Comparison of ENCODE assay signal across 9 mouse cellular contexts in genomic region chr9:122244080-122244799, GRCm38 (mm10). TPM values are rescaled to one million over a fixed set of nuclear protein-coding genes. Genes with fewer than 3 reads are reported as not detected.
DNase-seq lines count a peak whose midpoint lies in the region; ATAC-seq and TF ChIP-seq lines count a peak whose summit lies in the region.
"Had no signal": no experiment of that assay in that cellular context is flagged by ENCODE, and none has a peak within 500 bp of the region (broad histone marks: within the 10 kb centered on the region; RNA-seq: fewer than 3 reads in every experiment).

No protein-coding gene starts in this region.

- H3K9ac ChIP-seq in hindbrain, embryonic 11.5 days (ENCODE audit: low read depth, low read length): no peak overlapping the region
- H3K9ac ChIP-seq in hindbrain, embryonic 13.5 days: no peak overlapping the region
- H3K9ac ChIP-seq in forebrain, postnatal 0 days: no peak overlapping the region
- H3K9ac ChIP-seq: limb, embryonic 13.5 days had no signal

- TF ChIP-seq CTCF in forebrain, postnatal 0 days (IDR thresholded peaks at IDR 0.05; ENCODE audit: low read depth): peak; percentile 87
- TF ChIP-seq CTCF in thymus, adult 2 months (IDR thresholded peaks at IDR 0.05; ENCODE audit: borderline replicate concordance, control insufficient read depth, extremely low read depth, insufficient read depth, low read length, poor library complexity): no peak

- H3K4me3 ChIP-seq in hindbrain, embryonic 11.5 days (ENCODE audit: low read depth, low read length): no peak overlapping the region
- no peak overlapping the region for H3K4me3 ChIP-seq in hindbrain, embryonic 13.5 days
- H3K4me3 ChIP-seq in forebrain, postnatal 0 days (ENCODE audit: low read depth, low read length): no peak overlapping the region
- no peak overlapping the region for H3K4me3 ChIP-seq in thymus, adult 2 months (ENCODE audit: control insufficient read depth, insufficient read depth, low read length)
- H3K4me3 ChIP-seq: limb, embryonic 13.5 days had no signal

- 32% methylated on average over 4 of the region's 4 CpGs for WGBS in hindbrain, embryonic 11.5 days
- 35% methylated on average over 4 of the region's 4 CpGs for WGBS in hindbrain, embryonic 13.5 days
- 20% methylated on average over 4 of the region's 4 CpGs for WGBS in forebrain, postnatal 0 days
- 29% methylated on average over 4 of the region's 4 CpGs for WGBS in thymus, adult 2 months

- no peak overlapping the region for H3K4me2 ChIP-seq in hindbrain, embryonic 11.5 days (replicated peaks; ENCODE audit: low read depth, low read length)
- H3K4me2 ChIP-seq in hindbrain, embryonic 13.5 days: no peak overlapping the region
- H3K4me2 ChIP-seq in forebrain, postnatal 0 days (ENCODE audit: low read depth): no peak overlapping the region
- H3K4me2 ChIP-seq: limb, embryonic 13.5 days had no signal

- no peaks in the 10 kb centered on the region for H3K9me3 ChIP-seq in hindbrain, embryonic 11.5 days (ENCODE audit: control insufficient read depth, low read length)
- no peaks in the 10 kb centered on the region for H3K9me3 ChIP-seq in hindbrain, embryonic 13.5 days
- H3K9me3 ChIP-seq in forebrain, postnatal 0 days (ENCODE audit: low read length): no peaks in the 10 kb centered on the region
- H3K9me3 ChIP-seq: limb, embryonic 13.5 days had no signal

- no peaks in the 10 kb centered on the region; the same call in 1 of the 2 replicates for H3K27me3 ChIP-seq in hindbrain, embryonic 11.5 days (ENCODE audit: control insufficient read depth, insufficient read depth, low read length)
- 0 out of 2 replicates have a peak, but pooled peaks cover 5% of the 10 kb centered on the region for H3K27me3 ChIP-seq in hindbrain, embryonic 13.5 days
- H3K27me3 ChIP-seq in forebrain, postnatal 0 days (ENCODE audit: insufficient read depth, low read length): no peaks in the 10 kb centered on the region
- H3K27me3 ChIP-seq in thymus, adult 2 months (ENCODE audit: control insufficient read depth, insufficient read depth, low read length): no peaks in the 10 kb centered on the region

- no peaks in the 10 kb centered on the region for H3K4me1 ChIP-seq in hindbrain, embryonic 11.5 days (replicated peaks; ENCODE audit: control insufficient read depth, insufficient read depth, low read length)
- peaks cover 17% of the 10 kb centered on the region for H3K4me1 ChIP-seq in hindbrain, embryonic 13.5 days (replicated peaks)
- no peaks in the 10 kb centered on the region for H3K4me1 ChIP-seq in forebrain, postnatal 0 days (ENCODE audit: insufficient read depth)
- peaks cover 27% of the 10 kb centered on the region for H3K4me1 ChIP-seq in thymus, adult 2 months (replicated peaks; ENCODE audit: control insufficient read depth, insufficient read depth, low read length)

- H3K36me3 ChIP-seq in hindbrain, embryonic 11.5 days (ENCODE audit: control insufficient read depth, insufficient read depth, low read length): no peaks in the 10 kb centered on the region
- peaks cover 15% of the 10 kb centered on the region for H3K36me3 ChIP-seq in hindbrain, embryonic 13.5 days
- H3K36me3 ChIP-seq in forebrain, postnatal 0 days (ENCODE audit: insufficient read depth): no peaks in the 10 kb centered on the region; the same call in 1 of the 2 replicates
- H3K36me3 ChIP-seq in thymus, adult 2 months (ENCODE audit: control insufficient read depth, insufficient read depth, low read length): no peaks in the 10 kb centered on the region

- peak; percentile 65 for DNase-seq in hindbrain, embryonic 11.5 days (ENCODE audit: low spot score)
- DNase-seq in CD8-positive naive resting alpha-beta T cell, adult 2 months (ENCODE audit: low read depth in 2 of 2, low spot score in 2 of 2): peak; percentile 52 to 69
- DNase-seq in brain, adult 2 months (ENCODE audit: low read depth, low spot score): peak; percentile 86
- DNase-seq in forebrain, postnatal 0 days: peak; percentile 81
- peak; percentile 42 for DNase-seq in layer of hippocampus, adult 9-10 months (ENCODE audit: low spot score)
- peak; percentile 82 for DNase-seq in thymus, adult 2 months

- no peak overlapping the region for H3K27ac ChIP-seq in hindbrain, embryonic 11.5 days (ENCODE audit: low read depth, low read length)
- H3K27ac ChIP-seq in hindbrain, embryonic 13.5 days: no peak overlapping the region
- H3K27ac ChIP-seq in forebrain, postnatal 0 days (ENCODE audit: low read depth, low read length): no peak overlapping the region
- no peak overlapping the region for H3K27ac ChIP-seq in thymus, adult 2 months (ENCODE audit: control insufficient read depth, insufficient read depth, low read length)
- H3K27ac ChIP-seq: limb, embryonic 13.5 days had no signal

- no peak for ATAC-seq in hindbrain, embryonic 11.5 days (ENCODE audit: low FRiP score)
- ATAC-seq in hindbrain, embryonic 13.5 days (ENCODE audit: low FRiP score): no peak
- peak; percentile 69; the same call in 1 of the 2 replicates for ATAC-seq in forebrain, postnatal 0 days
- ATAC-seq in megakaryocyte progenitor cell, adult 5-6 weeks (replicated peaks; ENCODE audit: poor library complexity): peak; percentile 60

- TF ChIP-seq POLR2A in thymus, adult 2 months (IDR thresholded peaks at IDR 0.05; ENCODE audit: control insufficient read depth, extremely low read depth, insufficient read depth, low read length, poor library complexity): no peak

RNA-seq across cellular contexts. Expression of gene Ano10, which starts 50.0 kb away (rescaled TPM):
- 51.9 and 52.5 TPM in 2 replicates for polyA plus RNA-seq in hindbrain, embryonic 11.5 days (2014; fragmentation: Nextera tagmentation; extraction: Ambion mirVana)
- polyA plus RNA-seq in hindbrain, embryonic 13.5 days (2015; fragmentation: Nextera tagmentation; extraction: Ambion mirVana): 48.7 and 49.7 TPM in 2 replicates
- total RNA-seq in forebrain, postnatal 0 days (2014; rRNA removed): 24.7 and 35.3 TPM in 2 replicates
- 26.3 and 32.0 TPM in 2 replicates for polyA plus RNA-seq in forebrain, postnatal 0 days (2015; fragmentation: Nextera tagmentation; extraction: Ambion mirVana)
- total RNA-seq in megakaryocyte progenitor cell, adult 5-6 weeks (2015): 15.9 and 18.9 TPM in 2 replicates
- total RNA-seq in megakaryocyte progenitor cell, adult 5-6 weeks (2017): 13.3 and 13.9 TPM in 2 replicates
- 30.9 and 41.3 TPM in 2 replicates for polyA plus RNA-seq in thymus, adult 2 months (2012; rRNA removed)

Comparison
In these comparisons a context has a peak if more than half of its experiments do, and no peak if none do; other contexts are left out.
1. ATAC-seq: peak in forebrain, postnatal 0 days (single experiment) and megakaryocyte progenitor cell, adult 5-6 weeks (single experiment); none in hindbrain, embryonic 11.5 days (single experiment) and hindbrain, embryonic 13.5 days (single experiment).
2. Peak in every context shown above with its lines, with median percentiles within 50 percentile points of each other: DNase-seq.